Mouse (Mus musculus) kidney, embryonic 16.5 days (tissue): ENCODE measurements at regions not wholly inside any gene's neighbourhood (a gene's known extent, or its start where the extent isn't known, plus 50 kb on each side); places are given as distances from the start of the nearest gene placed in this dataset.
A peak's percentile ranks its signal among the peaks of the same experiment; 100 is the strongest.

Experiments
- ATAC-seq: fragments of 200-750 bp; cut with Nextera tagmentation; 2 replicates; pipeline ENCODE4 v1.8.0; 2017; ENCODE audit warnings: moderate TSS enrichment; ENCODE audit not compliant: low FRiP score, low TSS enrichment
- H3K27ac ChIP-seq: fragments of 300-500 bp; sonication (generic); 2 replicates; pipeline ENCODE4 v1.5.1; 2014; ENCODE audit warnings: low read length
- H3K27me3 ChIP-seq: fragments of 300-500 bp; sonication (generic); 2 replicates; pipeline ENCODE4 v1.6.1; 2014; ENCODE audit warnings: low read length, control low read depth, mixed read lengths; ENCODE audit not compliant: insufficient read depth
- H3K36me3 ChIP-seq: fragments of 300-500 bp; sonication (generic); 2 replicates; pipeline ENCODE4 v1.6.1; 2014; ENCODE audit warnings: low read length, control low read depth, mixed read lengths; ENCODE audit not compliant: insufficient read depth
- H3K4me1 ChIP-seq: fragments of 300-500 bp; sonication (generic); 2 replicates; pipeline ENCODE4 v1.6.1; 2014; ENCODE audit warnings: low read length, control low read depth, mixed read lengths; ENCODE audit not compliant: insufficient read depth
- H3K4me2 ChIP-seq: fragments of 300-500 bp; sonication (generic); replicated peaks from 2 replicates; pipeline ENCODE4 v1.6.1; 2014; ENCODE audit warnings: low read depth, low read length
- H3K4me3 ChIP-seq: fragments of 300-500 bp; sonication (generic); 2 replicates; pipeline ENCODE4 v1.5.1; 2014; ENCODE audit warnings: mild to moderate bottlenecking, low read length
- H3K9ac ChIP-seq: fragments of 300-500 bp; sonication (generic); replicated peaks from 2 replicates; pipeline ENCODE4 v1.6.1; 2014; ENCODE audit warnings: low read length
- H3K9me3 ChIP-seq: fragments of 300-500 bp; sonication (generic); 2 replicates; pipeline ENCODE4 v1.6.1; 2016; ENCODE audit warnings: low read length, control low read depth
- WGBS: fragments of 180-500 bp; shearing (Covaris S2); extraction: QIAGEN DNeasy Blood & Tissue Kit; methylation state at CpG from one replicate; pipeline ENCODE4 v1.1.7; 2014; 5-methylcytosine and 5-hydroxymethylcytosine counted together

- Histone ChIP-seq H3K4me2 (no peak overlapping the region), H3K27ac (no peak overlapping the region), H3K9me3 (peaks cover 6% of the 10 kb centered on the region), H3K27me3 (no peaks in the 10 kb centered on the region), H3K9ac (no peak overlapping the region), H3K36me3 (no peaks in the 10 kb centered on the region), H3K4me1 (peaks cover 8% of the 10 kb centered on the region; the same call in 1 of the 2 replicates), H3K4me3 (no peak overlapping the region)
- 63% methylated on average over 2 of the region's 2 CpGs for WGBS
- ATAC-seq = no peak
Measured at GRCm38 (mm10) chr5:148739672-148740071, 187.1 kb upstream of the Ubl3 start.

- no peaks in the 10 kb centered on the region for H3K36me3 ChIP-seq
- H3K27me3 ChIP-seq = no peaks in the 10 kb centered on the region
- H3K9ac ChIP-seq = no peak overlapping the region
- H3K4me1 ChIP-seq = peaks cover 8% of the 10 kb centered on the region; the same call in 1 of the 2 replicates
- H3K4me2 ChIP-seq = no peak overlapping the region
- no peak overlapping the region for H3K4me3 ChIP-seq
- no peak overlapping the region for H3K27ac ChIP-seq
- peak; percentile 47; the same call in 1 of the 2 replicates for ATAC-seq
- peaks cover 6% of the 10 kb centered on the region for H3K9me3 ChIP-seq
- WGBS = 68% methylated on average over 3 of the region's 3 CpGs
Measured at GRCm38 (mm10) chr5:148739141-148739540, 186.6 kb upstream of the Ubl3 start.

- Histone ChIP-seq H3K27ac (no peak overlapping the region), H3K36me3 (no peaks in the 10 kb centered on the region), H3K4me3 (no peak overlapping the region), H3K4me2 (no peak overlapping the region), H3K4me1 (no peaks in the 10 kb centered on the region), H3K9me3 (peaks cover 3% of the 10 kb centered on the region; the same call in 1 of the 2 replicates), H3K9ac (no peak overlapping the region), H3K27me3 (no peaks in the 10 kb centered on the region)
- no peak for ATAC-seq
- WGBS = 77% methylated on average over 15 of the region's 15 CpGs
Measured at GRCm38 (mm10) chr5:148729541-148729940, 177.0 kb upstream of the Ubl3 start.

- H3K9me3 ChIP-seq = peaks cover 3% of the 10 kb centered on the region; the same call in 1 of the 2 replicates
- no peak overlapping the region for H3K4me3 ChIP-seq
- no peak overlapping the region for H3K9ac ChIP-seq
- 75% methylated on average over 1 of the region's 1 CpGs for WGBS
- no peak overlapping the region for H3K27ac ChIP-seq
- no peaks in the 10 kb centered on the region for H3K4me1 ChIP-seq
- H3K4me2 ChIP-seq = no peak overlapping the region
- ATAC-seq = no peak
- H3K36me3 ChIP-seq = no peaks in the 10 kb centered on the region
- no peaks in the 10 kb centered on the region for H3K27me3 ChIP-seq
Measured at GRCm38 (mm10) chr5:148728492-148728891, 175.9 kb upstream of the Ubl3 start.

- Histone ChIP-seq H3K4me3 (no peak overlapping the region), H3K9me3 (peaks cover 3% of the 10 kb centered on the region; the same call in 1 of the 2 replicates), H3K9ac (no peak overlapping the region), H3K4me2 (no peak overlapping the region), H3K27me3 (no peaks in the 10 kb centered on the region), H3K36me3 (no peaks in the 10 kb centered on the region), H3K27ac (no peak overlapping the region), H3K4me1 (no peaks in the 10 kb centered on the region)
- no peak for ATAC-seq
- 80% methylated on average over 7 of the region's 7 CpGs for WGBS
Measured at GRCm38 (mm10) chr5:148726442-148726841, 173.9 kb upstream of the Ubl3 start.

GRCm38 (mm10) chr5:148724470-148724869 is 171.9 kb upstream of the Ubl3 start:
- Histone ChIP-seq H3K9ac (no peak overlapping the region), H3K27me3 (no peaks in the 10 kb centered on the region), H3K4me3 (no peak overlapping the region), H3K4me1 (no peaks in the 10 kb centered on the region), H3K4me2 (no peak overlapping the region), H3K27ac (no peak overlapping the region), H3K36me3 (no peaks in the 10 kb centered on the region), H3K9me3 (peaks cover 3% of the 10 kb centered on the region; the same call in 1 of the 2 replicates)
- 80% methylated on average over 6 of the region's 6 CpGs for WGBS
- ATAC-seq = no peak

- no peak for ATAC-seq
Measured at GRCm38 (mm10) chr5:148723677-148724227, 171.2 kb upstream of the Ubl3 start.

GRCm38 (mm10) chr5:148720604-148721003 is 168.0 kb upstream of the Ubl3 start:
- Histone ChIP-seq H3K4me1 (no peaks in the 10 kb centered on the region), H3K27me3 (no peaks in the 10 kb centered on the region), H3K9ac (no peak overlapping the region), H3K4me2 (no peak overlapping the region), H3K9me3 (peaks cover 3% of the 10 kb centered on the region; the same call in 1 of the 2 replicates), H3K27ac (no peak overlapping the region), H3K4me3 (no peak overlapping the region), H3K36me3 (no peaks in the 10 kb centered on the region)
- ATAC-seq = no peak
- WGBS = 90% methylated on average over 5 of the region's 5 CpGs

More at GRCm38 (mm10) chr5:148723677-148724227, 171.2 kb upstream of the Ubl3 start:
- Histone ChIP-seq H3K9me3 (peaks cover 5% of the 10 kb centered on the region; the same call in 1 of the 2 replicates), H3K27me3 (no peaks in the 10 kb centered on the region), H3K4me1 (no peaks in the 10 kb centered on the region), H3K4me2 (no peak overlapping the region), H3K4me3 (no peak overlapping the region), H3K36me3 (no peaks in the 10 kb centered on the region), H3K9ac (no peak overlapping the region), H3K27ac (no peak overlapping the region)
- 95% methylated on average over 11 of the region's 11 CpGs for WGBS

GRCm38 (mm10) chr5:148716633-148717032 is 164.0 kb upstream of the Ubl3 start:
- no peak overlapping the region for H3K9ac ChIP-seq
- WGBS = 94% methylated on average over 6 of the region's 6 CpGs
- H3K27ac ChIP-seq = no peak overlapping the region
- no peak overlapping the region for H3K4me2 ChIP-seq
- no peak overlapping the region for H3K4me3 ChIP-seq
- H3K36me3 ChIP-seq = no peaks in the 10 kb centered on the region
- peaks cover 3% of the 10 kb centered on the region; the same call in 1 of the 2 replicates for H3K9me3 ChIP-seq
- no peaks in the 10 kb centered on the region for H3K27me3 ChIP-seq
- no peaks in the 10 kb centered on the region for H3K4me1 ChIP-seq
- no peak for ATAC-seq

- Histone ChIP-seq H3K4me1 (no peaks in the 10 kb centered on the region), H3K4me3 (no peak overlapping the region), H3K27ac (no peak overlapping the region), H3K4me2 (no peak overlapping the region), H3K27me3 (no peaks in the 10 kb centered on the region), H3K9ac (no peak overlapping the region), H3K36me3 (no peaks in the 10 kb centered on the region), H3K9me3 (peaks cover 3% of the 10 kb centered on the region; the same call in 1 of the 2 replicates)
- 75% methylated on average over 15 of the region's 15 CpGs for WGBS
- no peak for ATAC-seq
Measured at GRCm38 (mm10) chr5:148715218-148715991, 162.8 kb upstream of the Ubl3 start.
